Mouse (Mus musculus): ENCODE measurements around the gene Fchsd2.

DNA sequence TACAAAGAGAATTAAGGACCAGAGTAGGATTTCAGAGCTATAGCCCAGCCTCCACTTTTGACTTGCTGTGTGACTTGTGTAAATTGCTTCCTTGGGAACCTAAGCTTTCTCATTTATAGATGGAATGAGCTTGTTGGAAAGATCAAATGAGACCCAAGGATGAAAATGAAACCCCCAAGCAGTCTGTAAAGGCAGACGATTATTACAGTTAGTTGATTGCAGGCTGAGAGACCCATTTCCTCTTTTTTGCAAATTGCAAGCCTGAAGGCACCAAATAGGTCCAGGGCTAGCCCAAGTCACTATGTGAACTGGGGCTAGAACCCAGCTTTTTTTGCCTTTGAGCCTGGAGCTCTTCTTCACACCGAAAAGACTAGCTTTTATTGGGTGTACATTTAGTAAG is 218.4 kb downstream of the Fchsd2 start:
- TF ChIP-seq GATA1 (IDR thresholded peaks at IDR 0.05; ENCODE audit: borderline replicate concordance, low read length) (no peak), FLI1 (IDR thresholded peaks at IDR 0.05; ENCODE audit: low read length) (no peak)
